Mouse (Mus musculus): ENCODE measurements around the gene Gm45717.

DNA sequence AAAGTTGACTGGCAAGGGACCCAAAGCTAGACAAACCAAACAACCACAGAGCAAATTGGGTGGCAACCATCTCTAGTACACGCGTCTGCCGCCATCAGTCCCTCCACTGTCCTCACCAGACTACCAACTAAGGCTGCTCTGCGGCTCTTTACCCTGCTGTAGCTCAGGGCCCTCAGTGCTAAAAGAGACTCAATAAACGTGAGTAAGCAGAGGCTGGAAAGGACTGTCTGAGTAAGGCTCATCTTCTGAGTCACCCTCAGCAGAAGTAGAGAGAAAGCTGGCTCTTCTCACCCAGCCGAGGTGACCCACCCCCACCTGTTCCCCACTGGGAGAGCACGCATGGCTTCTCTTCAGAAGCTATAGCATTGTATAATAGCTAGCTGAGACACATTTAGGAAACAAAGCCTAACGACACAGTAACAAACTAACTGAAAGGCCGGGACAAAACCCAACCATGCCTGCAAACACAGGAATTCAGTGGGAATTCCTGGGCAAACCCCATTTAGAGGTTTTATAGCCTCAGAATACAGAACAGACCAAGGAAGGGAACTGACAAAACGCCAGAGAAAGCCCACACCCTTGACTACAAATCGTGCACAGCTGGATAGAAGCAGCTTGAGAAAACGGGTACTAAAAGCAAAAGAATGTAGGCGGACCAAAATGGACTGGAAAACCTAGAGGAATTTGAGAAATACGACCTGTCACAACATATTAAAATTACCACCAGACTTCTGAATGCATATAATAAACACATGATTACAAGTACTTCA lies 17.8 kb upstream of the Gm45717 start:
- TF ChIP-seq EP300 (IDR thresholded peaks at IDR 0.05) (no peak), CTCF (IDR thresholded peaks at IDR 0.05) (no peak)

Measured in lung, postnatal 0 days (tissue).